Mouse (Mus musculus) forebrain, embryonic 11.5 days (tissue): ENCODE results near the gene Spata13. TPM values are rescaled to one million over a fixed set of nuclear protein-coding genes. Genes with fewer than 3 reads are reported as not detected.

Experiments
- ATAC-seq: fragments of 200-750 bp; cut with Nextera tagmentation; replicated peaks from 2 replicates; pipeline ENCODE4 v1.8.0; 2017; ENCODE audit warnings: moderate TSS enrichment; ENCODE audit not compliant: low FRiP score
- DNase-seq: peaks from one replicate; pipeline ENCODE4 v3.0.0-alpha.2; 2017; ENCODE audit warnings: low spot score
- H3K27ac ChIP-seq: fragments of 300-500 bp; sonication (generic); 2 replicates; pipeline ENCODE4 v1.5.1; 2014; ENCODE audit warnings: low read depth, low read length
- H3K27me3 ChIP-seq: fragments of 300-500 bp; sonication (generic); 2 replicates; pipeline ENCODE4 v1.6.1; 2014; ENCODE audit warnings: mild to moderate bottlenecking, low read length, mixed read lengths; ENCODE audit not compliant: control insufficient read depth, insufficient read depth
- H3K36me3 ChIP-seq: fragments of 300-500 bp; sonication (generic); 2 replicates; pipeline ENCODE4 v1.6.1; 2014; ENCODE audit warnings: mild to moderate bottlenecking, low read length, moderate library complexity, mixed read lengths; ENCODE audit not compliant: control insufficient read depth, insufficient read depth
- H3K4me1 ChIP-seq: fragments of 300-500 bp; sonication (generic); replicated peaks from 2 replicates; pipeline ENCODE4 v1.6.1; 2014; ENCODE audit warnings: low read length, mixed read lengths; ENCODE audit not compliant: control insufficient read depth, insufficient read depth
- H3K4me2 ChIP-seq: fragments of 300-500 bp; sonication (generic); 2 replicates; pipeline ENCODE4 v1.6.1; 2014; ENCODE audit warnings: low read depth, mild to moderate bottlenecking, low read length, moderate library complexity, mixed read lengths; ENCODE audit not compliant: severe bottlenecking
- H3K4me3 ChIP-seq: fragments of 300-500 bp; sonication (generic); 2 replicates; pipeline ENCODE4 v1.5.1; 2014; ENCODE audit warnings: low read depth, low read length
- H3K9ac ChIP-seq: fragments of 300-500 bp; sonication (generic); 2 replicates; pipeline ENCODE4 v1.6.1; 2014; ENCODE audit warnings: low read length
- H3K9me3 ChIP-seq: fragments of 300-500 bp; sonication (generic); 2 replicates; pipeline ENCODE4 v1.6.1; 2016; ENCODE audit warnings: low read length, mixed read lengths; ENCODE audit not compliant: control insufficient read depth
- WGBS: fragments of 180-500 bp; shearing (Covaris S2); extraction: QIAGEN DNeasy Blood & Tissue Kit; methylation state at CpG from one replicate; pipeline ENCODE4 v1.1.7; 2014; 5-methylcytosine and 5-hydroxymethylcytosine counted together
- polyA plus RNA-seq: library from polyadenylated mRNA; unstranded; fragments of >200 nt; fragmentation: Nextera tagmentation; extraction: Ambion mirVana; gene quantifications from 2 replicates; pipeline ENCODE4 v1.2.1, GENCODE M21; 2014

Spata13 gene
- polyA plus RNA-seq, 1 experiment from 2014 or later, result 137 TPM

DNA sequence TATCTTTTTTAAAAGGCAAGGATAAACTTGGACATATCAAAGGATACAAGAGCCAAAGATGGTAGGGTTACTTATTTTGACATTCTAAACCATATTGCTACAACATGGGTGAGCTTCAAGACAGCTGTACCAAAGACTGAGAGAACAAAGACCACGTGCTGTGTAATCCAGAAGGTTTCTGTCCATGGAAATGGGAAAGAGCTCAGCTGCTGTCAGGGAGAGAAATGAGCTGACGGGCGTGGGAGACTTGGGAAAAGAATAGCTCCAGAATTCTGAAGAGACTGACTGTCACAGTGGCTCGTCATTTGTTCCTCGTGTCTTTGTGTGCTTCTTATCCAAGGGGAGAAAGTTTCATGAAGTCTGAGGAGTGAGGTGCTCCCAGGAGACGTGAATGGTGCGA, 36.4 kb downstream of the Spata13 start:
- peaks cover 9% of the 10 kb centered on the region; the same call in 1 of the 2 replicates for H3K4me1 ChIP-seq
- 56% methylated on average over 7 of the region's 7 CpGs for WGBS
- no peak overlapping the region for H3K27ac ChIP-seq
- no peak overlapping the region for H3K9ac ChIP-seq
- H3K27me3 ChIP-seq, result no peaks in the 10 kb centered on the region
- no peaks in the 10 kb centered on the region for H3K9me3 ChIP-seq
- DNase-seq (no peak), ATAC-seq (no peak)
- no peak overlapping the region for H3K4me3 ChIP-seq
- H3K4me2 ChIP-seq, result no peak overlapping the region
- H3K36me3 ChIP-seq, result no peaks in the 10 kb centered on the region

DNA sequence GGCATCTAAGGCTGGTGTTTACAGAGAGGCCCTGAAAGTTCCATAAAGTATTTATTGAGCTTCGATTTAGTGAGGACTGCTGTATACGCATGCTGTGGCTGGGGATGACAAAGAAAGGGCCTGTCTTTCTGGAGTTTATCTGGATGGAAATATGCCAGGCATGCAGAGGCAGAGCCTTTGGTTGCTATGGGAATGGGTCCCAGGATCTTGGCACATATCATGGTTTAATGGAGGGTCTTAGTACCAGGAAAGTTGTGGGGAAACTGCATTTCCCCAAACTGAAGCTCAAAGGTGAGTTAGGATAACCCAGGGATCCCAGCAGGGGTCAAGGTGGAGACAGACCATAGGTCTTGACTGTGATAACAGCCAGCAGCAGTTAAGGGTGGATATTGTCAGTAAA, 37.7 kb downstream of the Spata13 start:
- Histone ChIP-seq H3K9me3 (no peaks in the 10 kb centered on the region), H3K36me3 (no peaks in the 10 kb centered on the region), H3K4me1 (peaks cover 9% of the 10 kb centered on the region; the same call in 1 of the 2 replicates), H3K9ac (no peak overlapping the region), H3K27me3 (no peaks in the 10 kb centered on the region), H3K4me3 (no peak overlapping the region), H3K27ac (no peak overlapping the region), H3K4me2 (no peak overlapping the region)
- ATAC-seq (no peak), DNase-seq (no peak)
- WGBS, result 81% methylated on average over 2 of the region's 2 CpGs

DNA sequence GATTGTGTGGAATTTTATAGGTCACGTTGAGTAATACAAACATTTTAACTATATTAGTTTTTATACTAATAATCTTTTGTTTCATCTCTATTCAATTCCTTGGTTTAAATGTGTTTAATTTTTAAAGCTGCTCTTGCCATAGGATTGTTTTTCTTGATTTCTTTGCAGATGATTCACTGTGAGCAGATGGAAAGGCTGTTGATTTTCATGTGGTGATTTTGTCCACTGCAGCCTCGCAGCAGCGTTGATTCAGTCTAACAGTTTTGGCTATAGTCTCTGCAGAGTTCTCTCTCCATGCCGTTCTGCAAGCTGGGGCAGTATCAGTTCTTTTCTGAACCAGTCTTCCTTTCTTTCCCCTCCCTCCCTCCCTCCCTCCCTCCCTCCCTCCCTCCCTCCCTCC, 41.9 kb downstream of the Spata13 start:
- Histone ChIP-seq H3K27ac (no peak overlapping the region), H3K4me3 (no peak overlapping the region), H3K4me1 (0 out of 2 replicates have a peak, but pooled peaks cover 2% of the 10 kb centered on the region), H3K4me2 (no peak overlapping the region), H3K9me3 (no peaks in the 10 kb centered on the region), H3K27me3 (no peaks in the 10 kb centered on the region), H3K36me3 (no peaks in the 10 kb centered on the region), H3K9ac (no peak overlapping the region)
- no peak for ATAC-seq
- no peak for DNase-seq
- WGBS, result 91% methylated on average over 4 of the region's 4 CpGs

DNA sequence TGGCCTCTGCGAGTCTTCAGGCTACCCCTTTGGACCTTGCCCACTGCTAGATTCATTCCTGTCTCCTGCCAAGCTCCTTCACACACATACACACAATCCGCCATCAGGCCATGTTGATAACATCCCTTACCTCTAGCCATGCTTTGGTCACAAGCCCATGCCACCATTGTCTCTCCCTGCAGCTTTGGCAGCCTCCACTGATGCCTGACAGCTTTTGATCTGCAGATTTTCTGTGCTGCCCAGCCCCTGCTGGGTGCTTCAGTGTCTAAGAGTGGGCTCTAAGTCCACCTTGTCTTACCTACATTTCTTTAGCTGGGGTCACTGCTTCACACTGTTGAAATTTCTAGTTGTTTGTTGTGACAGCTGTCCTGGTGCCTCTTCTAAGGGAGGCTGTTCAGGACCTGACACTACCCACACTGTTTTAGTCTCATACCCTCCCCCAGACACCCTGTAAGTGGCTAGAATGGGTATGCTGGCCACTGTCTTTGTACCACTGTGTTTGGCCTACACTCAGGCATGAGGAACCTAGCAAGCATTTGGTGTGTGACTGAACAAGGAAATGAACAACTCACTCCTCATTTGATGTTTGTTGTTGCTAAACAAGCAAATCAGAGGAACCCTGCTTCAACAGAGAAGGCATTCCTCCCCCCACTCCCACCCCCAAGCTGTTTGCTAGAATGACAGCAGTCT, 43.0 kb downstream of the Spata13 start:
- no peaks in the 10 kb centered on the region for H3K27me3 ChIP-seq
- H3K27ac ChIP-seq, result no peak overlapping the region
- 94% methylated on average over 2 of the region's 2 CpGs for WGBS
- no peaks in the 10 kb centered on the region for H3K9me3 ChIP-seq
- no peaks in the 10 kb centered on the region for H3K36me3 ChIP-seq
- no peak overlapping the region for H3K9ac ChIP-seq
- H3K4me3 ChIP-seq, result no peak overlapping the region
- no peak for ATAC-seq
- H3K4me2 ChIP-seq, result no peak overlapping the region
- H3K4me1 ChIP-seq, result no peaks in the 10 kb centered on the region
- DNase-seq, result no peak

DNA sequence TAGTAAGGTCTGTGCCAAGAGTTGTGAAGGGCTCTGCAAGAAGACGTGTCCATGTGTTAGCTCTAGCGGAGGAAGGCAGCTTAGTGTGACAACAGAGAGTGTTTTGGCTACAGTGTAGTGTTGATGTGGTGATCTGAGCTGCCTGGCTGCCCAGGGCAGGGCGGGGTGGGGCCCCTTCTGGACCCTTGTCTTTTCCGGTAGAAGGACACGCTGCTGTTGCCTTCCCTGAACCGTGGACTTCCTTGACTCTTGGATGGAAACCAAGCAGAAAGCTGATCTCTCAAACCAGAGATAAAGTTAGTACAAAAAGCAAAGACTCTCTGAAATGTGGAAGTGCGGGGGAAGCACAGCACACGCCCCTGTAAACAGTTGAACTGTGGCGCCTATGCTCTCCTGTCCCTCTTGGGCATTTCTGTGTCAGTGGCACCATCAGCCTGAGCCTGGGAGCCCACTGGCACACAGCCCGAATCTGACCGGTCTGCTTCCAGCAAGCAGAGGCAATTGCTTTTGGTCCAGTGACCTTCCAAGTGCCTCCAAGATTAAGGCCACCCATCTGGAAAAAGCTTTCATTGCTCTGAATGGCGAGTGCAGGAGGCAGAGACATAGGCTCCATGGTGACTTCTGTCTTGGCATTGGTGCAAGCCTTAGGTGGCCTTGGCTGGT, 48.7 kb downstream of the Spata13 start:
- Histone ChIP-seq H3K27ac (no peak overlapping the region), H3K36me3 (no peaks in the 10 kb centered on the region), H3K9ac (no peak overlapping the region), H3K4me2 (no peak overlapping the region), H3K4me1 (peaks cover 10% of the 10 kb centered on the region; the same call in 1 of the 2 replicates), H3K4me3 (no peak overlapping the region), H3K27me3 (no peaks in the 10 kb centered on the region), H3K9me3 (no peaks in the 10 kb centered on the region)
- 62% methylated on average over 12 of the region's 12 CpGs for WGBS
- DNase-seq (no peak), ATAC-seq (no peak)

DNA sequence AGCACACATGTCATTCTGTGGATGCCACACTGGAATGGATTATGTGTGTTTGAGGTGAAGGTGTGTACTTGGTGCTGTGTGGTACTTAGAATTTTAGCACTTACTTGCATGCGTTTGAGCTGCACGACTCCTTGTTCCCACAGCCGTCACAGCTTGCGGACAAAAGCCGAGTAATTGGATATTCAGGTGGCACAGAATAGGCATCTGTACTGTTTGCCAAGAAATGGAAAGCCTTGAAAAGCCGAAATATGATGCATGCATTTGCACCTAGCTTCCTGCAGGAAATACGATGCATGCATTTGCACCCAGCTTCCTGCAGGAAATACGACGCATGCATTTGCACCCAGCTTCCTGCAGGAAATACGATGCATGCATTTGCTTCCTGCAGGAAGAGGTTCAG, 50.2 kb downstream of the Spata13 start:
- no peak overlapping the region; the same call in 1 of the 2 replicates for H3K9ac ChIP-seq
- H3K4me3 ChIP-seq, result no peak overlapping the region
- H3K9me3 ChIP-seq, result no peaks in the 10 kb centered on the region
- no peaks in the 10 kb centered on the region for H3K36me3 ChIP-seq
- H3K27ac ChIP-seq, result no peak overlapping the region
- H3K27me3 ChIP-seq, result no peaks in the 10 kb centered on the region
- no peak for ATAC-seq
- no peak for DNase-seq
- peaks cover 19% of the 10 kb centered on the region; the same call in 1 of the 2 replicates for H3K4me1 ChIP-seq
- no peak overlapping the region for H3K4me2 ChIP-seq
- 80% methylated on average over 10 of the region's 10 CpGs for WGBS

DNA sequence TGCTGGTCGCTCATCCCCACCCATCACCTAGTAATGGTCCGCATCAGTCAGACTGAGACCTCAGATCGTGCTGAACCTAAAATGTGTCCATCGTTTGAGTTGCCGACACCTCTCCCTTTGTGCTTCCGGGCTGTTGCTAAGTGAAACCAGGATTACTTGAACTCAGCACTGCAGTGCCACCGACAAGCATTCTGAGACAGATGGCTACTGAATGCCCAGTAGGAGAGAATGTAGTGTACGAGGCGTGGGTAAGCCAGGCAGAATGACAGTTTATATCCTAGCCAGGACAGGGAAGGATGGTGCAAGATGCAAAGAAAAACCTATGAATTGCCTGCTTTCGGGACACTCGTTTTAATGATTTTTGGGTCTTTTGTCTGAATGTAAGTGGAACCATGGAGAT, 52.9 kb downstream of the Spata13 start:
- Histone ChIP-seq H3K4me1 (peaks cover 35% of the 10 kb centered on the region; the same call in 1 of the 2 replicates), H3K27me3 (no peaks in the 10 kb centered on the region), H3K4me2 (no peak overlapping the region), H3K27ac (0 out of 2 replicates have a peak overlapping the region, but pooled peaks have one; percentile 25), H3K36me3 (no peaks in the 10 kb centered on the region; the same call in 1 of the 2 replicates), H3K9me3 (no peaks in the 10 kb centered on the region), H3K4me3 (no peak overlapping the region), H3K9ac (no peak overlapping the region)
- DNase-seq, result no peak
- ATAC-seq, result no peak
- 80% methylated on average over 11 of the region's 11 CpGs for WGBS

DNA sequence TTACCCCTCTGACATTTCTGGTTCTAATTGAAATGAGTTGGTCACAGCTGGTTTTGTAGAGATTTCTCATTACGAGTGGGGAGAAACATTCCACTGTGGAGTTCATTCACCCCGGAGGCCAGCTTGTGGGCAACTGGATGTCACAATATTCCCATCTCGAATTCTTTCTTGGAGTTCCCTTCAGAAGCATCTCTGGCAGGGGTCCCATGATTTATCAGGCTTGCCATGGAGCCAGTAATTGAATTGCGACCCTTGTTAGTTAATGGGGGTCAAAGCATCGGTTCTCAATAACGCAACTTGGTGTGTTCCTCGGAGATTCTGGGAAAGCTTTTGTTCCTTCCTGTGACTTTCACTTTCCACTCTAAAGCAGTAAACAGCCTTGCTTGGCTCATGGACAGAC, 53.4 kb downstream of the Spata13 start:
- Histone ChIP-seq H3K4me1 (peaks cover 32% of the 10 kb centered on the region; the same call in 1 of the 2 replicates), H3K27me3 (no peaks in the 10 kb centered on the region), H3K27ac (no peak overlapping the region), H3K36me3 (no peaks in the 10 kb centered on the region; the same call in 1 of the 2 replicates), H3K9me3 (no peaks in the 10 kb centered on the region), H3K4me3 (no peak overlapping the region), H3K4me2 (no peak overlapping the region), H3K9ac (no peak overlapping the region)
- no peak for DNase-seq
- 39% methylated on average over 7 of the region's 7 CpGs for WGBS
- ATAC-seq, result no peak
